Mouse (Mus musculus): ENCODE results near the gene Tbc1d22a. TPM values are rescaled to one million over a fixed set of nuclear protein-coding genes. Genes with fewer than 3 reads are reported as not detected.

Tbc1d22a gene
- polyA plus RNA-seq, 1 experiment from 2014 or later, result 9.6 TPM

DNA sequence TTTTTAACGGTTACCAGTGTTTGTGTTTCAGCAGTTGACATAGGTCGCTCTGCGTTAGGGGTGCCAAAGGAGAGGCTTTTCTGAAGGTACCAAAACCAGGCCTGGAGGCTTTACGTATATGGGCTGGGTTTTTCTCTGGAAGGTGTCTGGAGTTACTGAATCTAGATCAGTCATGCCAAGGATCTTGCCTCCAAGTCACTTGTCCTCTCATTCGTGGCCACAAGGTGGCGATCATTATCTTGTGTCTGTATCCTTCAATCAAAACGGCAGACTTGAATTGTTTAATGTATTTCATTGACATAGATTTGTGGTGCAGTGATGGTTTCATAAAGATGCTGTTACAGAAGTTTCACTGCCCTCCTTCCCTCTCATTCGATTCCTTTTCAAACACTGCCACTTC, 29.4 kb downstream of the Tbc1d22a start:
- Histone ChIP-seq H3K27ac (ENCODE audit: low read depth) (no peak overlapping the region), H3K9ac (ENCODE audit: low read length) (no peak overlapping the region), H3K4me2 (ENCODE audit: low read length) (no peak overlapping the region), H3K36me3 (ENCODE audit: control insufficient read depth, insufficient read depth, low read length) (peaks cover 12% of the 10 kb centered on the region; the same call in 1 of the 2 replicates), H3K9me3 (ENCODE audit: control insufficient read depth, low read length) (no peaks in the 10 kb centered on the region), H3K4me1 (replicated peaks; ENCODE audit: control insufficient read depth, insufficient read depth, low read length) (no peaks in the 10 kb centered on the region), H3K4me3 (ENCODE audit: low read depth, low read length) (no peak overlapping the region), H3K27me3 (replicated peaks; ENCODE audit: control insufficient read depth, insufficient read depth, low read length) (no peaks in the 10 kb centered on the region)
- 43% methylated on average over 8 of the region's 8 CpGs for WGBS
- ATAC-seq (replicated peaks; ENCODE audit: low FRiP score, low TSS enrichment, low read depth), result no peak
- DNase-seq (ENCODE audit: low spot score), result peak; percentile 69

- 82% methylated on average over 2 of the region's 2 CpGs for WGBS
These were observed 30.1 kb downstream of the Tbc1d22a start for GRCm38 (mm10) chr15:86244380-86244779.

DNA sequence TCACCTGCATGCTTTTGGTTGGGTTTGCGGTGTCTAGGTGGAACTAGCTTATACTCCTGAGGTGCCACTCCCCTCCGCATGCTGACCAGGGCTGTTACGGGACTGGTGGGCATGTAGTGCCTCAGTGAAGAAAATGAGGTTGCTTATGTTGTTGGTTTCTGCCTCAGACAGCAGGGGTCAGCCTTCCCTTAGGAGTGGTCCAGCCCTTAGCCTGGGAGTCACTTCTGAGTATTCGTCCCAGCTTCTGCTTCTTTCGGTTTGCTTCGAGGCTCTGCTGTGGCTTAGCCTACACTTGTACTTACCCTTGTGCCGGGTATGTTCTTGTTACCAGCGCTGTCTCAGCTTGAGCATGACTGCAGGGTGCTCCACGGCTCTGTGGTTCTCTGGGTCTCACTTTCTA, 36.0 kb downstream of the Tbc1d22a start:
- Histone ChIP-seq H3K9ac (ENCODE audit: low read length) (no peak overlapping the region), H3K27ac (ENCODE audit: low read depth) (no peak overlapping the region), H3K4me2 (ENCODE audit: low read length) (no peak overlapping the region), H3K9me3 (ENCODE audit: control insufficient read depth, low read length) (no peaks in the 10 kb centered on the region), H3K27me3 (replicated peaks; ENCODE audit: control insufficient read depth, insufficient read depth, low read length) (no peaks in the 10 kb centered on the region), H3K4me1 (replicated peaks; ENCODE audit: control insufficient read depth, insufficient read depth, low read length) (no peaks in the 10 kb centered on the region), H3K4me3 (ENCODE audit: low read depth, low read length) (no peak overlapping the region), H3K36me3 (ENCODE audit: control insufficient read depth, insufficient read depth, low read length) (peaks cover 3% of the 10 kb centered on the region; the same call in 1 of the 2 replicates)
- WGBS, result 67% methylated on average over 9 of the region's 9 CpGs
- ATAC-seq (replicated peaks; ENCODE audit: low FRiP score, low TSS enrichment, low read depth) (no peak), DNase-seq (ENCODE audit: low spot score) (peak; percentile 62)

More at GRCm38 (mm10) chr15:86244380-86244779, 30.1 kb downstream of the Tbc1d22a start:
- no peak overlapping the region for H3K4me3 ChIP-seq (ENCODE audit: low read depth, low read length)
- H3K9ac ChIP-seq (ENCODE audit: low read length), result no peak overlapping the region
- peaks cover 7% of the 10 kb centered on the region; the same call in 1 of the 2 replicates for H3K36me3 ChIP-seq (ENCODE audit: control insufficient read depth, insufficient read depth, low read length)
- H3K9me3 ChIP-seq (ENCODE audit: control insufficient read depth, low read length), result no peaks in the 10 kb centered on the region
- ATAC-seq (replicated peaks; ENCODE audit: low FRiP score, low TSS enrichment, low read depth) (no peak), DNase-seq (ENCODE audit: low spot score) (no peak)
- no peak overlapping the region for H3K4me2 ChIP-seq (ENCODE audit: low read length)
- H3K27ac ChIP-seq (ENCODE audit: low read depth), result no peak overlapping the region
- H3K27me3 ChIP-seq (replicated peaks; ENCODE audit: control insufficient read depth, insufficient read depth, low read length), result no peaks in the 10 kb centered on the region
- H3K4me1 ChIP-seq (replicated peaks; ENCODE audit: control insufficient read depth, insufficient read depth, low read length), result no peaks in the 10 kb centered on the region

GRCm38 (mm10) chr15:86252130-86252529, 37.9 kb downstream of the Tbc1d22a start:
- H3K27ac ChIP-seq (ENCODE audit: low read depth), result no peak overlapping the region
- no peak overlapping the region for H3K4me3 ChIP-seq (ENCODE audit: low read depth, low read length)
- DNase-seq (ENCODE audit: low spot score), result no peak
- no peak for ATAC-seq (replicated peaks; ENCODE audit: low FRiP score, low TSS enrichment, low read depth)
- no peaks in the 10 kb centered on the region for H3K4me1 ChIP-seq (replicated peaks; ENCODE audit: control insufficient read depth, insufficient read depth, low read length)
- H3K27me3 ChIP-seq (replicated peaks; ENCODE audit: control insufficient read depth, insufficient read depth, low read length), result no peaks in the 10 kb centered on the region
- no peak overlapping the region for H3K4me2 ChIP-seq (ENCODE audit: low read length)
- H3K9ac ChIP-seq (ENCODE audit: low read length), result no peak overlapping the region
- H3K9me3 ChIP-seq (ENCODE audit: control insufficient read depth, low read length), result no peaks in the 10 kb centered on the region
- no peaks in the 10 kb centered on the region for H3K36me3 ChIP-seq (ENCODE audit: control insufficient read depth, insufficient read depth, low read length)

GRCm38 (mm10) chr15:86252684-86253083, 38.4 kb downstream of the Tbc1d22a start:
- no peaks in the 10 kb centered on the region for H3K36me3 ChIP-seq (ENCODE audit: control insufficient read depth, insufficient read depth, low read length)
- no peaks in the 10 kb centered on the region for H3K9me3 ChIP-seq (ENCODE audit: control insufficient read depth, low read length)
- H3K27ac ChIP-seq (ENCODE audit: low read depth), result no peak overlapping the region
- DNase-seq (ENCODE audit: low spot score) (no peak), ATAC-seq (replicated peaks; ENCODE audit: low FRiP score, low TSS enrichment, low read depth) (no peak)
- no peaks in the 10 kb centered on the region for H3K27me3 ChIP-seq (replicated peaks; ENCODE audit: control insufficient read depth, insufficient read depth, low read length)
- no peak overlapping the region for H3K9ac ChIP-seq (ENCODE audit: low read length)
- no peak overlapping the region for H3K4me2 ChIP-seq (ENCODE audit: low read length)
- WGBS, result 55% methylated on average over 4 of the region's 4 CpGs
- H3K4me1 ChIP-seq (replicated peaks; ENCODE audit: control insufficient read depth, insufficient read depth, low read length), result no peaks in the 10 kb centered on the region
- H3K4me3 ChIP-seq (ENCODE audit: low read depth, low read length), result no peak overlapping the region

- DNase-seq (ENCODE audit: low spot score), result no peak
- Histone ChIP-seq H3K27me3 (replicated peaks; ENCODE audit: control insufficient read depth, insufficient read depth, low read length) (no peaks in the 10 kb centered on the region), H3K36me3 (ENCODE audit: control insufficient read depth, insufficient read depth, low read length) (no peaks in the 10 kb centered on the region), H3K4me2 (ENCODE audit: low read length) (no peak overlapping the region), H3K9me3 (ENCODE audit: control insufficient read depth, low read length) (no peaks in the 10 kb centered on the region), H3K9ac (ENCODE audit: low read length) (no peak overlapping the region), H3K4me3 (ENCODE audit: low read depth, low read length) (no peak overlapping the region), H3K27ac (ENCODE audit: low read depth) (no peak overlapping the region), H3K4me1 (replicated peaks; ENCODE audit: control insufficient read depth, insufficient read depth, low read length) (no peaks in the 10 kb centered on the region)
- ATAC-seq (replicated peaks; ENCODE audit: low FRiP score, low TSS enrichment, low read depth), result no peak
- 64% methylated on average over 10 of the region's 10 CpGs for WGBS
These were observed 39.2 kb downstream of the Tbc1d22a start for GRCm38 (mm10) chr15:86253411-86253810.

- Histone ChIP-seq H3K4me1 (replicated peaks; ENCODE audit: control insufficient read depth, insufficient read depth, low read length) (no peaks in the 10 kb centered on the region), H3K36me3 (ENCODE audit: control insufficient read depth, insufficient read depth, low read length) (no peaks in the 10 kb centered on the region), H3K9me3 (ENCODE audit: control insufficient read depth, low read length) (no peaks in the 10 kb centered on the region), H3K4me3 (ENCODE audit: low read depth, low read length) (no peak overlapping the region), H3K27ac (ENCODE audit: low read depth) (no peak overlapping the region), H3K9ac (ENCODE audit: low read length) (no peak overlapping the region), H3K4me2 (ENCODE audit: low read length) (no peak overlapping the region), H3K27me3 (replicated peaks; ENCODE audit: control insufficient read depth, insufficient read depth, low read length) (no peaks in the 10 kb centered on the region)
- DNase-seq (ENCODE audit: low spot score) (no peak), ATAC-seq (replicated peaks; ENCODE audit: low FRiP score, low TSS enrichment, low read depth) (no peak)
- 93% methylated on average over 5 of the region's 5 CpGs for WGBS
These were observed 41.9 kb downstream of the Tbc1d22a start for GRCm38 (mm10) chr15:86256201-86256600.

GRCm38 (mm10) chr15:86256728-86257179, 42.5 kb downstream of the Tbc1d22a start:
- Histone ChIP-seq H3K36me3 (ENCODE audit: control insufficient read depth, insufficient read depth, low read length) (no peaks in the 10 kb centered on the region), H3K9me3 (ENCODE audit: control insufficient read depth, low read length) (no peaks in the 10 kb centered on the region), H3K27me3 (replicated peaks; ENCODE audit: control insufficient read depth, insufficient read depth, low read length) (no peaks in the 10 kb centered on the region), H3K27ac (ENCODE audit: low read depth) (no peak overlapping the region), H3K4me2 (ENCODE audit: low read length) (no peak overlapping the region), H3K4me1 (replicated peaks; ENCODE audit: control insufficient read depth, insufficient read depth, low read length) (no peaks in the 10 kb centered on the region), H3K9ac (ENCODE audit: low read length) (no peak overlapping the region), H3K4me3 (ENCODE audit: low read depth, low read length) (no peak overlapping the region)
- 73% methylated on average over 4 of the region's 4 CpGs for WGBS
- no peak for DNase-seq (ENCODE audit: low spot score)
- no peak for ATAC-seq (replicated peaks; ENCODE audit: low FRiP score, low TSS enrichment, low read depth)

DNA sequence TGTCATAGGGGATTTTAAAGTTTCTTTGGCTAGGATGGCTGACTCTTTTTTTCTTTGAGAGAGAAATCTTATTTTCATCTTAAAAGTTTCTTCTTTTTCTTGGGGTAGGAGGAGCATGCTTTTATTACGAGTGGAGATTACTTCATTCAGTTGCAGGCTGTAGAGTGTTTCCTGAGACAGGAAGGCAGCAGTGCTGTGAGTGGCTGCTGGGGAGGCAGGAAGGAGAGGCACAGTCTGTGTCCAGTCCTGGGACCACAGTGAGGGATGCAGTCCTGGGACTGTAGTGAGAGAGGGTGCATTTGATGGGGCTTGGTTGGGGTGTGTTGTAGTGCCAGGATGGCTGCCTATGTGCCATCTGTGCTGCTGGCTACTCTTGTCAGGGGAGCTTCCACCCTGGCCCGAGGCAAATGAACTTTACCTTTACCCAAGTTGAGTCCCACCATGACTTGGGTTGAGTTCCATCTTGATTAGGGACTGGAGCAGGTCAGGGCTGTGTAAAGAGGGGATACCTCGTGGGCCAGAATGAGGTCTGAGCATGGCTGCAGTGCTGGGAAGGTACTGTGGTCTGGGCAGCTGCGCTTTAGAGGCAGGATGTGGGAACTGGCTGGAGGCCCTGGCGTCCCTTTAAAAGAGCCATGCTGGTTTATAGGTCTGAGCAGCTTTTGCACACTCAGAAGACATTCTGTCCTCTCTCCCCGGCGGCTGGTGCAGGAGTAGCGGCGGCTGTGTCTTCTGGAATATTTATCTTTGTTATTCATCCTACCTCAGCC, 43.8 kb downstream of the Tbc1d22a start:
- 74% methylated on average over 9 of the region's 9 CpGs for WGBS

More for the DNA sequence above, 43.8 kb downstream of the Tbc1d22a start:
- no peaks in the 10 kb centered on the region for H3K4me1 ChIP-seq (replicated peaks; ENCODE audit: control insufficient read depth, insufficient read depth, low read length)
- H3K27ac ChIP-seq (ENCODE audit: low read depth), result no peak overlapping the region
- no peak for ATAC-seq (replicated peaks; ENCODE audit: low FRiP score, low TSS enrichment, low read depth)
- no peaks in the 10 kb centered on the region for H3K9me3 ChIP-seq (ENCODE audit: control insufficient read depth, low read length)
- H3K36me3 ChIP-seq (ENCODE audit: control insufficient read depth, insufficient read depth, low read length), result no peaks in the 10 kb centered on the region
- no peak overlapping the region for H3K9ac ChIP-seq (ENCODE audit: low read length)
- no peak overlapping the region for H3K4me3 ChIP-seq (ENCODE audit: low read depth, low read length)
- no peaks in the 10 kb centered on the region for H3K27me3 ChIP-seq (replicated peaks; ENCODE audit: control insufficient read depth, insufficient read depth, low read length)
- no peak overlapping the region for H3K4me2 ChIP-seq (ENCODE audit: low read length)
- DNase-seq (ENCODE audit: low spot score), result no peak
